Mouse (Mus musculus): ENCODE measurements around the gene Dlgap1.
A peak's percentile ranks its signal among the peaks of the same experiment; 100 is the strongest.

Dlgap1 gene

GRCm38 (mm10) chr17:70754041-70754440 is 785.2 kb downstream of the Dlgap1 start:
- DNase-seq (ENCODE audit: low read depth, low spot score) = no peak

- peak; percentile 17 for DNase-seq (ENCODE audit: low read depth, low spot score)
These were observed 785.8 kb downstream of the Dlgap1 start for GRCm38 (mm10) chr17:70754638-70755037.

GRCm38 (mm10) chr17:70755039-70755668 is 786.3 kb downstream of the Dlgap1 start:
- DNase-seq (ENCODE audit: low read depth, low spot score) = peak; percentile 93

GRCm38 (mm10) chr17:70755669-70756263 is 786.9 kb downstream of the Dlgap1 start:
- peak; percentile 66 for DNase-seq (ENCODE audit: low read depth, low spot score)

GRCm38 (mm10) chr17:70762001-70762400 is 793.1 kb downstream of the Dlgap1 start:
- no peak for DNase-seq (ENCODE audit: low read depth, low spot score)

GRCm38 (mm10) chr17:70762634-70763033 is 793.8 kb downstream of the Dlgap1 start:
- no peak for DNase-seq (ENCODE audit: low read depth, low spot score)

GRCm38 (mm10) chr17:70765337-70765736 is 796.5 kb downstream of the Dlgap1 start:
- DNase-seq (ENCODE audit: low read depth, low spot score) = no peak

- no peak for DNase-seq (ENCODE audit: low read depth, low spot score)
These were observed 797.1 kb downstream of the Dlgap1 start for GRCm38 (mm10) chr17:70765976-70766375.

- DNase-seq (ENCODE audit: low read depth, low spot score) = no peak
These were observed 803.4 kb downstream of the Dlgap1 start for GRCm38 (mm10) chr17:70772120-70772899.

GRCm38 (mm10) chr17:70779770-70780169 is 810.9 kb downstream of the Dlgap1 start:
- no peak for DNase-seq (ENCODE audit: low read depth, low spot score)

GRCm38 (mm10) chr17:70780726-70781689 is 812.1 kb downstream of the Dlgap1 start:
- no peak for DNase-seq (ENCODE audit: low read depth, low spot score)

- DNase-seq (ENCODE audit: low read depth, low spot score) = no peak
These were observed 814.4 kb downstream of the Dlgap1 start for GRCm38 (mm10) chr17:70783273-70783672.

GRCm38 (mm10) chr17:70787366-70787765 is 818.5 kb downstream of the Dlgap1 start:
- no peak for DNase-seq (ENCODE audit: low read depth, low spot score)

GRCm38 (mm10) chr17:70790801-70791200 is 821.9 kb downstream of the Dlgap1 start:
- DNase-seq (ENCODE audit: low read depth, low spot score) = no peak

GRCm38 (mm10) chr17:70791596-70792275 is 822.9 kb downstream of the Dlgap1 start:
- DNase-seq (ENCODE audit: low read depth, low spot score) = no peak

GRCm38 (mm10) chr17:70794291-70794690 is 825.4 kb downstream of the Dlgap1 start:
- DNase-seq (ENCODE audit: low read depth, low spot score) = peak; percentile 74

- no peak for DNase-seq (ENCODE audit: low read depth, low spot score)
These were observed 825.8 kb downstream of the Dlgap1 start for GRCm38 (mm10) chr17:70794722-70795121.

- no peak for DNase-seq (ENCODE audit: low read depth, low spot score)
These were observed 826.3 kb downstream of the Dlgap1 start for GRCm38 (mm10) chr17:70795196-70795595.

- DNase-seq (ENCODE audit: low read depth, low spot score) = peak; percentile 95
These were observed 828.3 kb downstream of the Dlgap1 start for GRCm38 (mm10) chr17:70796940-70797772.

GRCm38 (mm10) chr17:70797773-70798045 is 828.8 kb downstream of the Dlgap1 start:
- no peak for DNase-seq (ENCODE audit: low read depth, low spot score)

All from 3T3-L1 (cell line).